ENCODE assay signal across 12 mouse cellular contexts in the genomic region with DNA sequence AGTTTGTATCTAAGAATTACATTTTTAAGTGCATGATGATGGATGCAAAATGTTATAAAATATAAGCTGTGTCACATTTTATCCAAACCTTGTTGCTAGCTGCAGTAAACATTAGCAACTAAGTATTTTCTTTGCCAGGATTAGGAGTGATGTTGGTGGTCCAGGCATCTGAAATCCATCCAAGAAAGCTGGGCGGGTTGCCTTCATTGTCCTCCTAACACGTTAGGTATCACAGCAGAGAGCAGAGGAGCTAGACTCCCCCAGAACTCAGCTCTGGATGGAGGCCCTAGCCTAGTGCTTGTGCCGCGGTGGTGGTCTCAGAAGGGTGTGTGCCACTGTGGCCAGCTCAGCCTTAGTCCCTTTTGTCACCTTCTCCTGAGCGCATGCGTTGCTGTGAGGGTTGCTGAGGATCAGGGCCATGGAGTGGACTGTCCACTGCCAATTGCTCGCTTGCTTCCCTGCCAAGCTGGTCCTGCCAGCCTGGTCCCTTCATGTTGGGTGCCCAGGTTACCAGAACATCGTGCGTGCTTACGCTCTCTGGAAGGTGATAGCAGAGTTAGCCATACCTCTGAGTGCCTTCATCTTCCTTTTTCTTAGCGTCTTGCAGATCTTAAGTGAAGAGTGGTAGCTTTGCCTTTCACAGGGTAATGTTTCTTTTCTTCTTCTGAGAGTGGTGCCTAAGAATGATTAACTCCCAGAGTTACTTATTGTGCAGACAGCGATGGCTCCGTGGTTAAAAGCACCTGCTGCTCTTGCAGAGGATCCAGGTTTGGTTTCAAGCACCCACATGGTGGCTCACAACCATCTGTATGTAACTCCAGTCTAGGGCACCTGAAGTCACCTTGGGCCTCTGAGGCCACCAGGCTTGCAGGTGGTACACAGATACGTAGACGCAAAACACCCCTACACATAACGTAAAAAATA. TPM values are rescaled to one million over a fixed set of nuclear protein-coding genes. Genes with fewer than 3 reads are reported as not detected.
DNase-seq lines count a peak whose midpoint lies in the region; ATAC-seq and TF ChIP-seq lines count a peak whose summit lies in the region.
"Had no signal": no experiment of that assay in that cellular context is flagged by ENCODE, and none has a peak within 500 bp of the region (broad histone marks: within the 10 kb centered on the region; RNA-seq: fewer than 3 reads in every experiment).

No protein-coding gene starts in this region.

- H3K4me2 ChIP-seq in lung, embryonic 16.5 days (ENCODE audit: low read depth, low read length): no peak overlapping the region
- H3K4me2 ChIP-seq in hindbrain, postnatal 0 days (ENCODE audit: low read depth, low read length): no peak overlapping the region
- no peak overlapping the region for H3K4me2 ChIP-seq in stomach, embryonic 16.5 days (ENCODE audit: low read depth, low read length)
- no peak overlapping the region for H3K4me2 ChIP-seq in midbrain, embryonic 16.5 days (ENCODE audit: low read length)
- H3K4me2 ChIP-seq: heart, embryonic 15.5 days; liver, embryonic 11.5 days; neural tube, embryonic 12.5 days had no signal

- H3K4me1 ChIP-seq in lung, embryonic 16.5 days (replicated peaks; ENCODE audit: control insufficient read depth, insufficient read depth, low read length): peaks cover 53% of the 10 kb centered on the region
- H3K4me1 ChIP-seq in hindbrain, postnatal 0 days (ENCODE audit: insufficient read depth, low read length): peaks cover 19% of the 10 kb centered on the region
- H3K4me1 ChIP-seq in stomach, embryonic 16.5 days (ENCODE audit: control insufficient read depth, insufficient read depth, low read length): peaks cover 33% of the 10 kb centered on the region
- peaks cover 11% of the 10 kb centered on the region; the same call in 1 of the 2 replicates for H3K4me1 ChIP-seq in midbrain, embryonic 16.5 days (ENCODE audit: control insufficient read depth, insufficient read depth, low read length)

- no peaks in the 10 kb centered on the region for H3K9me3 ChIP-seq in lung, embryonic 16.5 days (ENCODE audit: control insufficient read depth, low read length)
- no peaks in the 10 kb centered on the region for H3K9me3 ChIP-seq in hindbrain, postnatal 0 days (ENCODE audit: low read length)
- H3K9me3 ChIP-seq in stomach, embryonic 16.5 days (replicated peaks; ENCODE audit: control insufficient read depth, low read length): no peaks in the 10 kb centered on the region
- H3K9me3 ChIP-seq in midbrain, embryonic 16.5 days (replicated peaks; ENCODE audit: control insufficient read depth, low read length, poor library complexity, severe bottlenecking): no peaks in the 10 kb centered on the region
- H3K9me3 ChIP-seq: heart, embryonic 15.5 days; neural tube, embryonic 12.5 days had no signal

- no peaks in the 10 kb centered on the region for H3K27me3 ChIP-seq in lung, embryonic 16.5 days (ENCODE audit: control insufficient read depth, insufficient read depth, low read depth, low read length)
- no peaks in the 10 kb centered on the region for H3K27me3 ChIP-seq in hindbrain, postnatal 0 days (ENCODE audit: insufficient read depth, low read length)
- no peaks in the 10 kb centered on the region for H3K27me3 ChIP-seq in stomach, embryonic 16.5 days (ENCODE audit: control insufficient read depth, insufficient read depth, low read length)
- H3K27me3 ChIP-seq in midbrain, embryonic 16.5 days (ENCODE audit: control insufficient read depth, insufficient read depth, low read depth, low read length): no peaks in the 10 kb centered on the region
- H3K27me3 ChIP-seq: heart, embryonic 15.5 days; neural tube, embryonic 12.5 days had no signal

- no peak for TF ChIP-seq CTCF in hindbrain, postnatal 0 days (IDR thresholded peaks at IDR 0.05; ENCODE audit: low read depth)

- H3K36me3 ChIP-seq in lung, embryonic 16.5 days (ENCODE audit: control insufficient read depth, insufficient read depth, low read length): no peaks in the 10 kb centered on the region
- no peaks in the 10 kb centered on the region for H3K36me3 ChIP-seq in hindbrain, postnatal 0 days (ENCODE audit: insufficient read depth, low read length)
- no peaks in the 10 kb centered on the region for H3K36me3 ChIP-seq in stomach, embryonic 16.5 days (ENCODE audit: control insufficient read depth, insufficient read depth, low read length)
- H3K36me3 ChIP-seq in midbrain, embryonic 16.5 days (ENCODE audit: control insufficient read depth, insufficient read depth, low read length): no peaks in the 10 kb centered on the region
- H3K36me3 ChIP-seq: heart, embryonic 15.5 days; neural tube, embryonic 12.5 days had no signal

- H3K27ac ChIP-seq in lung, embryonic 16.5 days (ENCODE audit: low read length): no peak overlapping the region
- H3K27ac ChIP-seq in hindbrain, postnatal 0 days: no peak overlapping the region
- H3K27ac ChIP-seq in stomach, embryonic 16.5 days (ENCODE audit: low read length): no peak overlapping the region
- no peak overlapping the region for H3K27ac ChIP-seq in midbrain, embryonic 16.5 days (ENCODE audit: low read length)
- H3K27ac ChIP-seq: heart, embryonic 15.5 days; neural tube, embryonic 12.5 days had no signal

- H3K9ac ChIP-seq in lung, embryonic 16.5 days (ENCODE audit: low read length): no peak overlapping the region
- no peak overlapping the region for H3K9ac ChIP-seq in hindbrain, postnatal 0 days (replicated peaks; ENCODE audit: low read length)
- H3K9ac ChIP-seq in stomach, embryonic 16.5 days (ENCODE audit: low read length): no peak overlapping the region
- no peak overlapping the region for H3K9ac ChIP-seq in midbrain, embryonic 16.5 days (ENCODE audit: low read depth, low read length)
- H3K9ac ChIP-seq: heart, embryonic 15.5 days; neural tube, embryonic 12.5 days had no signal

- peak; percentile 63 for DNase-seq in gastrocnemius, postnatal 25 days
- no peak for DNase-seq in gastrocnemius, postnatal 14 days
- DNase-seq in lung, postnatal 14 days: no peak
- no peak for DNase-seq in hindbrain, postnatal 0 days (ENCODE audit: low spot score)
- DNase-seq in adrenal gland, postnatal 4 days (ENCODE audit: low spot score in 2 of 2): no peak
- DNase-seq: right cerebral cortex, adult 18-20 months had no signal

- intact Hi-C loops in gastrocnemius, postnatal 14 days (cut with DNase I; ENCODE audit: low total_unique reads): no loop called here

- WGBS in lung, embryonic 16.5 days: 61% methylated on average over 16 of the region's 16 CpGs
- WGBS in hindbrain, postnatal 0 days: 67% methylated on average over 16 of the region's 16 CpGs
- WGBS in stomach, embryonic 16.5 days: 66% methylated on average over 16 of the region's 16 CpGs
- WGBS in midbrain, embryonic 16.5 days: 81% methylated on average over 16 of the region's 16 CpGs

- no peak overlapping the region for H3K4me3 ChIP-seq in lung, embryonic 16.5 days (ENCODE audit: low read length)
- no peak overlapping the region for H3K4me3 ChIP-seq in hindbrain, postnatal 0 days (ENCODE audit: low read length)
- no peak overlapping the region for H3K4me3 ChIP-seq in stomach, embryonic 16.5 days (replicated peaks; ENCODE audit: low read length)
- H3K4me3 ChIP-seq in midbrain, embryonic 16.5 days (ENCODE audit: low read depth, low read length): no peak overlapping the region
- H3K4me3 ChIP-seq: heart, embryonic 15.5 days; neural tube, embryonic 12.5 days had no signal

- peak; percentile 18; the same call in 1 of the 2 replicates for ATAC-seq in lung, embryonic 16.5 days (ENCODE audit: low read depth)
- peak; percentile 65; the same call in 1 of the 2 replicates for ATAC-seq in hindbrain, postnatal 0 days
- ATAC-seq in stomach, embryonic 16.5 days (ENCODE audit: insufficient read depth, low FRiP score): peak; percentile 42; the same call in 1 of the 2 replicates
- no peak for ATAC-seq in midbrain, embryonic 16.5 days

RNA-seq across cellular contexts. Expression of a gene that starts 39.4 kb away (rescaled TPM):
- 10 to 100 TPM in 1 of 2 experiments, 1 to 10 TPM in 1; 9.9 to 10.3 TPM for total RNA-seq in gastrocnemius, postnatal 25 days (2021)
- 10 to 100 TPM; 19.0 to 21.1 TPM for total RNA-seq in gastrocnemius, postnatal 14 days (2021)
- 34.1 and 35.7 TPM in 2 replicates for polyA plus RNA-seq in lung, embryonic 16.5 days (2015; fragmentation: Nextera tagmentation; extraction: Ambion mirVana)
- total RNA-seq in hindbrain, postnatal 0 days (2014; rRNA removed): 37.7 and 44.9 TPM in 2 replicates
- polyA plus RNA-seq in hindbrain, postnatal 0 days (2015; fragmentation: Nextera tagmentation; extraction: Ambion mirVana): 9.5 and 9.9 TPM in 2 replicates
- 20.4 and 23.6 TPM in 2 replicates for polyA plus RNA-seq in stomach, embryonic 16.5 days (2015; fragmentation: Nextera tagmentation; extraction: Ambion mirVana)
- 10 to 100 TPM; 73.9 to 80.1 TPM for total RNA-seq in adrenal gland, postnatal 4 days (2021)
- polyA plus RNA-seq in midbrain, embryonic 16.5 days (2015; fragmentation: Nextera tagmentation; extraction: Ambion mirVana): 6.6 and 7.0 TPM in 2 replicates
